Mouse (Mus musculus): Measurements from ENCODE around the gene Gm20696. TPM values are rescaled to one million over a fixed set of nuclear protein-coding genes. Genes with fewer than 3 reads are reported as not detected.

Gm20696 gene
- polyA plus RNA-seq, 2 experiments: 0.16 to 0.33 TPM

- Histone ChIP-seq H3K27ac (no peak overlapping the region), H3K36me3 (replicated peaks; ENCODE audit: control insufficient read depth, insufficient read depth, low read depth) (no peaks in the 10 kb centered on the region), H3K9me3 (ENCODE audit: control insufficient read depth, low read length) (no peaks in the 10 kb centered on the region), H3K4me1 (replicated peaks; ENCODE audit: control insufficient read depth in 2 of 2, insufficient read depth in 2 of 2, low read length in 1 of 2) (peaks cover 0 to 3% of the 10 kb centered on the region in 2 experiments; a peak in 1 of 4 replicates), H3K4me3 (ENCODE audit: insufficient read depth in 1 of 2, low read depth in 2 of 2, low read length in 2 of 2) (no peak overlapping the region), H3K27me3 (ENCODE audit: control insufficient read depth, insufficient read depth, low read length) (no peaks in the 10 kb centered on the region), H3K4me2 (ENCODE audit: low read depth) (no peak overlapping the region), H3K9ac (replicated peaks) (no peak overlapping the region)
- no peak for ATAC-seq (ENCODE audit: insufficient read depth)
- 70% methylated on average over 12 of the region's 12 CpGs for WGBS (ENCODE audit: insufficient replicate concordance)
- TF ChIP-seq EP300 (IDR thresholded peaks at IDR 0.05; ENCODE audit: low read depth) (no peak), CTCF (IDR thresholded peaks at IDR 0.05; ENCODE audit: low read depth) (no peak)
- no peak for DNase-seq (ENCODE audit: low read depth in 3 of 3, low spot score in 3 of 3)
These were observed 197.3 kb downstream of the Gm20696 start for GRCm38 (mm10) chr6:99469134-99469834.

- Histone ChIP-seq H3K36me3 (replicated peaks; ENCODE audit: control insufficient read depth, insufficient read depth, low read depth) (no peaks in the 10 kb centered on the region), H3K4me1 (replicated peaks; ENCODE audit: control insufficient read depth in 2 of 2, insufficient read depth in 2 of 2, low read length in 1 of 2) (peaks cover 0 to 3% of the 10 kb centered on the region in 2 experiments; a peak in 1 of 4 replicates), H3K27me3 (ENCODE audit: control insufficient read depth, insufficient read depth, low read length) (no peaks in the 10 kb centered on the region)
These were observed 198.8 kb downstream of the Gm20696 start for GRCm38 (mm10) chr6:99467831-99468230.

GRCm38 (mm10) chr6:99467109-99467508 is 199.5 kb downstream of the Gm20696 start:
- Histone ChIP-seq H3K9me3 (ENCODE audit: control insufficient read depth, low read length) (no peaks in the 10 kb centered on the region), H3K4me1 (replicated peaks; ENCODE audit: control insufficient read depth in 2 of 2, insufficient read depth in 2 of 2, low read length in 1 of 2) (peaks cover 0 to 3% of the 10 kb centered on the region in 2 experiments; a peak in 1 of 4 replicates), H3K4me2 (ENCODE audit: low read depth) (no peak overlapping the region), H3K27me3 (ENCODE audit: control insufficient read depth, insufficient read depth, low read length) (no peaks in the 10 kb centered on the region), H3K9ac (replicated peaks) (no peak overlapping the region), H3K36me3 (replicated peaks; ENCODE audit: control insufficient read depth, insufficient read depth, low read depth) (no peaks in the 10 kb centered on the region), H3K4me3 (ENCODE audit: insufficient read depth in 1 of 2, low read depth in 2 of 2, low read length in 2 of 2) (no peak overlapping the region), H3K27ac (no peak overlapping the region)
- TF ChIP-seq EP300 (IDR thresholded peaks at IDR 0.05; ENCODE audit: low read depth): no peak
- no peak for TF ChIP-seq CTCF (IDR thresholded peaks at IDR 0.05; ENCODE audit: low read depth)
- DNase-seq (ENCODE audit: low read depth in 3 of 3, low spot score in 3 of 3) (no peak), ATAC-seq (ENCODE audit: insufficient read depth) (no peak)
- WGBS (ENCODE audit: insufficient replicate concordance): 61% methylated on average over 8 of the region's 8 CpGs

More at GRCm38 (mm10) chr6:99467831-99468230, 198.8 kb downstream of the Gm20696 start:
- no peak overlapping the region for H3K27ac ChIP-seq
- no peak overlapping the region for H3K9ac ChIP-seq (replicated peaks)
- no peak for DNase-seq (ENCODE audit: low read depth in 3 of 3, low spot score in 3 of 3)
- no peak for ATAC-seq (ENCODE audit: insufficient read depth)
- TF ChIP-seq EP300 (IDR thresholded peaks at IDR 0.05; ENCODE audit: low read depth): no peak
- TF ChIP-seq CTCF (IDR thresholded peaks at IDR 0.05; ENCODE audit: low read depth): no peak
- no peak overlapping the region for H3K4me2 ChIP-seq (ENCODE audit: low read depth)
- no peak overlapping the region for H3K4me3 ChIP-seq (ENCODE audit: insufficient read depth in 1 of 2, low read depth in 2 of 2, low read length in 2 of 2)
- WGBS (ENCODE audit: insufficient replicate concordance): 56% methylated on average over 3 of the region's 3 CpGs
- H3K9me3 ChIP-seq (ENCODE audit: control insufficient read depth, low read length): no peaks in the 10 kb centered on the region

DNA sequence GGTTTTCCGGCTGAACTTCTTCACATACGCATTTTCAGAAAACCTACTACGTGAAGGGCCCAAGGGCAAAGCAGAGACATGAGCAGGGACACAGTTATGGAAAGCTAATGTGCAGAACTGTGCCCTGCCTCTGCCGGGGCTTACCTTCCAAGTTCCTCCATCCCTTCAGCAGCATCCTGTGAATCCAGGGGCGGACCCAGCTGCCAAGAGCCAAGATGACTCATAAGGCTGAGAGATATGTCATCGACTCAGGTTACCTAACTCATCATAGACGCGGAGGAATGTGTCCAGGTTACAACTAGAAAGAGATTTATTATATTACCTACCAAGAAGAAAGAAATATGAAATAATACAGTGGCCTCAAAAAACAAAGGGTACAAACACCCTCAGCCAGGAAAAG is 200.2 kb downstream of the Gm20696 start:
- 76% methylated on average over 8 of the region's 8 CpGs for WGBS (ENCODE audit: insufficient replicate concordance)
- H3K4me1 ChIP-seq (replicated peaks; ENCODE audit: control insufficient read depth in 2 of 2, insufficient read depth in 2 of 2, low read length in 1 of 2): peaks cover 0 to 3% of the 10 kb centered on the region in 2 experiments; a peak in 1 of 4 replicates
- no peak for ATAC-seq (ENCODE audit: insufficient read depth)
- no peak overlapping the region for H3K9ac ChIP-seq (replicated peaks)
- H3K27ac ChIP-seq: no peak overlapping the region
- H3K4me3 ChIP-seq (ENCODE audit: insufficient read depth in 1 of 2, low read depth in 2 of 2, low read length in 2 of 2): no peak overlapping the region
- no peak overlapping the region for H3K4me2 ChIP-seq (ENCODE audit: low read depth)
- H3K36me3 ChIP-seq (replicated peaks; ENCODE audit: control insufficient read depth, insufficient read depth, low read depth): no peaks in the 10 kb centered on the region
- no peaks in the 10 kb centered on the region for H3K9me3 ChIP-seq (ENCODE audit: control insufficient read depth, low read length)
- H3K27me3 ChIP-seq (ENCODE audit: control insufficient read depth, insufficient read depth, low read length): no peaks in the 10 kb centered on the region
- TF ChIP-seq EP300 (IDR thresholded peaks at IDR 0.05; ENCODE audit: low read depth) (no peak), CTCF (IDR thresholded peaks at IDR 0.05; ENCODE audit: low read depth) (no peak)
- no peak for DNase-seq (ENCODE audit: low read depth in 3 of 3, low spot score in 3 of 3)

GRCm38 (mm10) chr6:99464449-99464848 is 202.1 kb downstream of the Gm20696 start:
- Histone ChIP-seq H3K4me1 (replicated peaks; ENCODE audit: control insufficient read depth in 2 of 2, insufficient read depth in 2 of 2, low read length in 1 of 2) (peaks cover 0 to under 1% of the 10 kb centered on the region in 2 experiments; a peak in 1 of 4 replicates), H3K9ac (replicated peaks) (no peak overlapping the region), H3K27me3 (ENCODE audit: control insufficient read depth, insufficient read depth, low read length) (no peaks in the 10 kb centered on the region), H3K4me2 (ENCODE audit: low read depth) (no peak overlapping the region), H3K27ac (no peak overlapping the region), H3K9me3 (ENCODE audit: control insufficient read depth, low read length) (no peaks in the 10 kb centered on the region), H3K36me3 (replicated peaks; ENCODE audit: control insufficient read depth, insufficient read depth, low read depth) (no peaks in the 10 kb centered on the region), H3K4me3 (ENCODE audit: insufficient read depth in 1 of 2, low read depth in 2 of 2, low read length in 2 of 2) (no peak overlapping the region)
- 77% methylated on average over 4 of the region's 4 CpGs for WGBS (ENCODE audit: insufficient replicate concordance)
- no peak for DNase-seq (ENCODE audit: low read depth in 3 of 3, low spot score in 3 of 3)
- no peak for ATAC-seq (ENCODE audit: insufficient read depth)
- TF ChIP-seq EP300 (IDR thresholded peaks at IDR 0.05; ENCODE audit: low read depth): no peak
- TF ChIP-seq CTCF (IDR thresholded peaks at IDR 0.05; ENCODE audit: low read depth): no peak

Measured in liver, embryonic 14.5 days (tissue).